Mouse (Mus musculus) midbrain, embryonic 13.5 days (tissue): ENCODE results near the gene Gm572. TPM values are rescaled to one million over a fixed set of nuclear protein-coding genes. Genes with fewer than 3 reads are reported as not detected.

Source experiments
- ATAC-seq: fragments of 200-750 bp; cut with Nextera tagmentation; 2 replicates; pipeline ENCODE4 v1.8.0; 2017; ENCODE audit warnings: mild to moderate bottlenecking, moderate TSS enrichment, moderate library complexity
- H3K27ac ChIP-seq: fragments of 300-500 bp; sonication (generic); 2 replicates; pipeline ENCODE4 v1.5.1; 2015; ENCODE audit warnings: inconsistent platforms, mild to moderate bottlenecking, moderate library complexity
- H3K27me3 ChIP-seq: fragments of 300-500 bp; sonication (generic); 2 replicates; pipeline ENCODE4 v1.6.1; 2015; ENCODE audit warnings: mild to moderate bottlenecking, inconsistent platforms
- H3K36me3 ChIP-seq: fragments of 300-500 bp; sonication (generic); 2 replicates; pipeline ENCODE4 v1.6.1; 2015; ENCODE audit warnings: mild to moderate bottlenecking, inconsistent platforms
- H3K4me1 ChIP-seq: fragments of 300-500 bp; sonication (generic); replicated peaks from 2 replicates; pipeline ENCODE4 v1.6.1; 2015; ENCODE audit warnings: inconsistent platforms
- H3K4me2 ChIP-seq: fragments of 300-500 bp; sonication (generic); replicated peaks from 2 replicates; pipeline ENCODE4 v1.6.1; 2015; ENCODE audit warnings: moderate library complexity, mild to moderate bottlenecking, inconsistent platforms
- H3K4me3 ChIP-seq: fragments of 300-500 bp; sonication (generic); replicated peaks from 2 replicates; pipeline ENCODE4 v1.5.1; 2015; ENCODE audit warnings: mild to moderate bottlenecking, inconsistent platforms
- H3K9ac ChIP-seq: fragments of 300-500 bp; sonication (generic); replicated peaks from 2 replicates; pipeline ENCODE4 v1.6.1; 2015; ENCODE audit warnings: mild to moderate bottlenecking, inconsistent platforms
- H3K9me3 ChIP-seq: fragments of 300-500 bp; sonication (generic); 2 replicates; pipeline ENCODE4 v1.6.1; 2016; ENCODE audit warnings: mild to moderate bottlenecking, inconsistent platforms
- WGBS: fragments of 180-500 bp; shearing (Covaris S2); methylation state at CpG from one replicate; pipeline ENCODE4 v1.1.7; 2015; 5-methylcytosine and 5-hydroxymethylcytosine counted together
- polyA plus RNA-seq: library from polyadenylated mRNA; unstranded; fragments of >200 nt; fragmentation: Nextera tagmentation; extraction: Ambion mirVana; gene quantifications from 2 replicates; pipeline ENCODE4 v1.2.1, GENCODE M21; 2015

Gm572 gene
- polyA plus RNA-seq, 1 experiment from 2014 or later: not detected

DNA sequence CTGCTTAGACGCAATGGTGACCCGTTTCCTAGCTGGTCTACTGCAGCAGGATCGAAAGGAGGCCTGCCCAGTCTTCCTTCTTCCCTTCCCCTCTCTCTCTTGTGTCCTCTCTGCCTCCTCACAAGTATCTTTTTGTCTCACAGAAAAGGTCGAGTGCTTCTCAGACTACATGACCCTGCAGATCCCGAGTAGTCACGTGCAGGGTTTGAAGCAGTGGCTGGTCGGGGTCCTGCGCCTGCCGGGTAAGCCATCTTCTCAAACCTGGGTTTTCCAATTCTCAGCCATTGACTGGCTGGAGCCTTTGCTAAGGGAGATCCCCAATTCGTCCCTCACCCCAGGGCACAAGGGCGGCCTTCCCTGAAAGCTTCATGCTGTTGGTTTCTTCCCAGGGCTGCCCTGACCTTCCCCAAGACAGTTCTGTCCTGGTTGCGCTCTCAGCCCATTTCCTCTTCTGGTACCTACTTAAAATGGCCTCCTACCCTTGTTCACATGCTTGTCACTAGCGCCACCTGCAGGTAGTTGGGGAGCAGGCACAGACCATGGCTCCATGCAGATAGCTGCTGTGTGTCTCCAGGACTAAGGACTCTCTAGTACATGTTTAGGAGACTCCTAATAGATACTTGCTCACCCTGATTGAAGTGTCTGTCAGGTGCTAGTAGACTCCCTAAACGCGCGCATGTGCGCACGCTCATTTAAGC, 11.7 kb downstream of the Gm572 start:
- no peak overlapping the region for H3K4me3 ChIP-seq
- no peaks in the 10 kb centered on the region for H3K36me3 ChIP-seq
- no peak overlapping the region for H3K27ac ChIP-seq
- H3K27me3 ChIP-seq: 0 out of 2 replicates have a peak, but pooled peaks cover 3% of the 10 kb centered on the region
- no peaks in the 10 kb centered on the region for H3K9me3 ChIP-seq
- no peak for ATAC-seq
- WGBS: 89% methylated on average over 18 of the region's 18 CpGs
- H3K9ac ChIP-seq: no peak overlapping the region
- no peak overlapping the region for H3K4me2 ChIP-seq
- no peaks in the 10 kb centered on the region for H3K4me1 ChIP-seq

DNA sequence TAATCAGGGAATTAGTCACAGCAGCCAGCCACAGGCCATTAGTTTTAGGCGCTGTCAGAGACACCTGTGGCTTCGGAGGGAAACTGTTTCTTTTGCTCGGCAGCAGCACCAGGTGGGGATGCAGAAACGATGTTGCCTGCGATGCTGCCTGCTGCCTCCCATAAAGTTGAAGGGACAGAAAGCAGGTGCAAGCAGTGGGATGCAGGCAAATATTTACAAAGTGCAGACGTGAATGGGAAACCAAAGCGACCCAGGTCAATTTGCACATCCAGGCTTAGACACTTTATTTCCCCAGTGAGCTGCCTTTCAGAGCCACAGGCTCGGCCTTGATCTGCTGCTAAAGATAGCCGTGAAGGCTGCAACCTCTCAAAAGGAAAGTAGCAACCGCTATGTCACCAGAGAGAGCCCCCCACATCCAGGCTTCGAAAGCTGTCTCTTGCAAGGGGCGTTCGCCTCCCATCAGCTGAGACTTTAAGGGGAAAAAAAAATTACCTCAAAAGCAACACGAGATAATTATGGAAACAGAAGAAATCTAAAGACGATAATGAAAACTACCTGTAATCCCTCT, 13.7 kb downstream of the Gm572 start:
- no peaks in the 10 kb centered on the region for H3K36me3 ChIP-seq
- ATAC-seq: no peak
- WGBS: 41% methylated on average over 15 of the region's 15 CpGs
- H3K4me1 ChIP-seq: no peaks in the 10 kb centered on the region; the same call in 1 of the 2 replicates
- no peak overlapping the region for H3K4me2 ChIP-seq
- no peak overlapping the region for H3K27ac ChIP-seq
- H3K4me3 ChIP-seq: no peak overlapping the region
- no peaks in the 10 kb centered on the region for H3K9me3 ChIP-seq
- H3K27me3 ChIP-seq: peaks cover 6% of the 10 kb centered on the region; the same call in 1 of the 2 replicates
- H3K9ac ChIP-seq: no peak overlapping the region

DNA sequence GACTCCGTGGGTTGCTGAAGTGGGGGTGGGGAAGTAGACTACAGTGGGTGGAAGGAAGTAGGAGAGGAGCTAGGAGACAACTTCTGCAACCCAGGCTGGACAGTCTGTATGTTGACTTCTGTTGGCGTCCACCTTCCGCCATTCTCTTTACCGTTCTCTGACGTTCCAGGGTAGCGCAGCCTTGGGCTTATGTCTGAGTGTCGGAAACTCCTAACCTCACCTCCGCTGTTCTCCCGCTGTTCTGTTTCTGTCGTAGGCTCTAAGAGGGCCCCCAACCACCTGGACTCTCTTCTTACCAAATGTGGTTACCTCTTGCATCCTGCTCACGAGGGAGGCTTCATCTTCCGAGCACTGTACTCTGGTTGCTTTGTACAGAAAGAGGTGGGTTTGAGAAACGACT, 14.7 kb downstream of the Gm572 start:
- Histone ChIP-seq H3K36me3 (no peaks in the 10 kb centered on the region), H3K4me1 (peaks cover 6% of the 10 kb centered on the region; the same call in 1 of the 2 replicates), H3K9me3 (no peaks in the 10 kb centered on the region), H3K4me3 (no peak overlapping the region), H3K4me2 (no peak overlapping the region), H3K27ac (no peak overlapping the region), H3K9ac (no peak overlapping the region), H3K27me3 (peaks cover 9% of the 10 kb centered on the region; the same call in 1 of the 2 replicates)
- no peak for ATAC-seq
- WGBS: 92% methylated on average over 13 of the region's 13 CpGs

DNA sequence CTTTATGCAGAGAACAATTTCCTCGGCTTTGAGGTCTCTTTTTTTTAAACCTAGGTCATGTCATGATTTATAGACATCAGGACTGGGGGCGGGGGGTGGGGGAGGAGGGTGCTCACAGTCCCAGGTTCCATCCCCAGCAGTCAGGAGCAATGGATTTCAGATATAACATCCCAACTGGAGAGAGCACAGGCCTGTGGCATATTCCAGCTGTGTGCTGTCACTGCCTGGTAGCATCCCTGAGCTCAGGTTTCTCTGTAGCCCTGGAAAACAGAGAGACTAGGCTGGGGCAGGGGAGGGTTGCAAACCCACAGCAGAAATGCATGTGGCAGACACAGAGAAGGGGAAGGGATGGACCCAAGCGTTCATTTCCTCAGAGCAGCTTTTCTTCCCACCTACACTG, 17.1 kb downstream of the Gm572 start:
- Histone ChIP-seq H3K4me2 (no peak overlapping the region), H3K36me3 (no peaks in the 10 kb centered on the region), H3K9me3 (no peaks in the 10 kb centered on the region), H3K27me3 (peaks cover 9% of the 10 kb centered on the region; the same call in 1 of the 2 replicates), H3K4me1 (peaks cover 10% of the 10 kb centered on the region; the same call in 1 of the 2 replicates), H3K27ac (no peak overlapping the region), H3K4me3 (no peak overlapping the region), H3K9ac (no peak overlapping the region)
- WGBS: 78% methylated on average over 3 of the region's 3 CpGs
- no peak for ATAC-seq

DNA sequence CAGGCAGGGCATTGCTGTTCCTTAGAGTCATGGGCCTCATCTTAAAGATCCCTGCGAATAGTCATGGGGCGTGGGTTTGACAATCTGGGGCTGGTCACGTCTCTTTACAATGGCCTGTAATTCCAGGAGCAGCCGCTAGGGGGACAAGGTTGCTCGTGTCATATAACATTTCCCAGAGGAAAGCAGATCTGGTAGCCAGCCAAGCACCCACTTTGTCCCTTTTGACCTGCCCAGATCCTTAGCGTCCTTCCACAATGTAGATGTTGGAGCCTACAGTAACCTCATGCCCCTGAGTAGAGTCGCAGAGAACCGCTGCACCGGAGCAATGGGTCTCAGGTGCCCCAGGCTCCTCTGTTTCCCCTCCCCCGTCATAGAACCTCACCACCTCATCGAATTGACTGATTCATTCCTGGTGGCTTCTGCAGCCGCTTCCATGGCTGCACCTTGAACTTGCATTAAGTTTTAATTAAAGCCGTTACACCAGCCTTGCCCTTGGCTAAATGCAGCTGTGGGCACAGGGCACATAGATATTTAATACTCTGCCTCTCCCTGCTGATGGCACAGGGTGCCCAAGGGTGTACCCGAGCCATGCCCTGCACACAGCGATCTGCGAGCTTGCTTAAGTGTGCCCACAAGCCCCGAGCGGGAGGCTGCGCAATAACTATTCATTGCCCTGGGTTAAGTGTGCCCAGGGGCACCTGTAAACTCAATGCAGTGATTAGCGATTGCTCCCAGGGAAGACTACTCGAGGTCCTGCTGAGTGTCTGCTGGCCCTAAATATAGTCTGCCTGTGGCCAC, 19.2 kb downstream of the Gm572 start:
- 0 out of 2 replicates have a peak, but pooled peaks have one; percentile 40 for ATAC-seq
- H3K9ac ChIP-seq: no peak overlapping the region
- peaks cover 9% of the 10 kb centered on the region; the same call in 1 of the 2 replicates for H3K27me3 ChIP-seq
- no peak overlapping the region for H3K4me3 ChIP-seq
- no peaks in the 10 kb centered on the region for H3K36me3 ChIP-seq
- peaks cover 10% of the 10 kb centered on the region; the same call in 1 of the 2 replicates for H3K4me1 ChIP-seq
- peak overlapping the region; percentile 29; the same call in 1 of the 2 replicates for H3K4me2 ChIP-seq
- no peak overlapping the region for H3K27ac ChIP-seq
- WGBS: 39% methylated on average over 21 of the region's 21 CpGs
- no peaks in the 10 kb centered on the region for H3K9me3 ChIP-seq

DNA sequence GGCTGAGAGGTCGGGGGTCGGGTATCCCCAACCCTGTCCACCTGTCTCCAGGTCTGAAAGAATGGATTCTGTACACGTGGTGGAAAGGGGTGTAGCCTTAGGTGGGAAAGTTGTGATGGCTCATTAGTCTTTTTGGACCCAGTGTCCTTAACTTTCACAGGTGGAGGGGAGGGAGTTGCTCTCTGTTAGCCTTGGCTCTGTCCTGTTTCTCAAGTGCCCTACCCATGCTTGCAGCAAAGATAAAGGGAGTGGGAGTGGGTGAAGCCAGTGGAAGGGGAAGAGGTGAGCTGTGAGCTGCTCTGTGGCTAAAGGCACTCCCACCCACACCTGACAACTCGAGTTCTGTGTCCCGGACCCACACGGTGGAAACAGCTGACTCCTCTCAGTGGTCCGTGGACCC, 20.2 kb downstream of the Gm572 start:
- peaks cover 10% of the 10 kb centered on the region; the same call in 1 of the 2 replicates for H3K4me1 ChIP-seq
- H3K27me3 ChIP-seq: peaks cover 7% of the 10 kb centered on the region; the same call in 1 of the 2 replicates
- no peak overlapping the region for H3K4me3 ChIP-seq
- H3K9ac ChIP-seq: no peak overlapping the region
- H3K36me3 ChIP-seq: no peaks in the 10 kb centered on the region
- 78% methylated on average over 7 of the region's 7 CpGs for WGBS
- no peak for ATAC-seq
- H3K27ac ChIP-seq: no peak overlapping the region
- H3K4me2 ChIP-seq: no peak overlapping the region
- no peaks in the 10 kb centered on the region for H3K9me3 ChIP-seq

DNA sequence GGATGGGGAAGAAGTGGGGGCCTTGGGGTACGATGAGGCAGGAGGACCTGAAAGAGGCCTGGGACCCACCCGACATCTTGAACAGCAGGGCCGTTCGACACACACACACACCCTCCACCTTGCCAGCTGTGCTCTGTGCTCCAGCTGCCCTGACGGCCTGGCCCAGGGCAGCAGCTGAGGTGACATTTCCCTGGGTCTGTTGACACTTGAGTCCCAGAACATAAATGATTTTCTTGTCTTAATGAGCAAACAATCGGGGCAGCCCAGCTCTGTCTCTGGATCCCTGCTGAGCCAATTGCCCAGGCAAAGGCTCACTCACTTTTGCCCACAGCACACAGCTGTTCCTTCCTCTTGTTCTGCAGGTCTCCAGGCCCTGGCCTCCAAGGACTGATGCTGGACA, 20.9 kb downstream of the Gm572 start:
- Histone ChIP-seq H3K4me1 (peaks cover 10% of the 10 kb centered on the region; the same call in 1 of the 2 replicates), H3K4me2 (no peak overlapping the region), H3K27me3 (peaks cover 7% of the 10 kb centered on the region; the same call in 1 of the 2 replicates), H3K9me3 (no peaks in the 10 kb centered on the region), H3K27ac (no peak overlapping the region), H3K4me3 (no peak overlapping the region), H3K9ac (no peak overlapping the region), H3K36me3 (no peaks in the 10 kb centered on the region)
- no peak for ATAC-seq
- WGBS: 63% methylated on average over 6 of the region's 6 CpGs

DNA sequence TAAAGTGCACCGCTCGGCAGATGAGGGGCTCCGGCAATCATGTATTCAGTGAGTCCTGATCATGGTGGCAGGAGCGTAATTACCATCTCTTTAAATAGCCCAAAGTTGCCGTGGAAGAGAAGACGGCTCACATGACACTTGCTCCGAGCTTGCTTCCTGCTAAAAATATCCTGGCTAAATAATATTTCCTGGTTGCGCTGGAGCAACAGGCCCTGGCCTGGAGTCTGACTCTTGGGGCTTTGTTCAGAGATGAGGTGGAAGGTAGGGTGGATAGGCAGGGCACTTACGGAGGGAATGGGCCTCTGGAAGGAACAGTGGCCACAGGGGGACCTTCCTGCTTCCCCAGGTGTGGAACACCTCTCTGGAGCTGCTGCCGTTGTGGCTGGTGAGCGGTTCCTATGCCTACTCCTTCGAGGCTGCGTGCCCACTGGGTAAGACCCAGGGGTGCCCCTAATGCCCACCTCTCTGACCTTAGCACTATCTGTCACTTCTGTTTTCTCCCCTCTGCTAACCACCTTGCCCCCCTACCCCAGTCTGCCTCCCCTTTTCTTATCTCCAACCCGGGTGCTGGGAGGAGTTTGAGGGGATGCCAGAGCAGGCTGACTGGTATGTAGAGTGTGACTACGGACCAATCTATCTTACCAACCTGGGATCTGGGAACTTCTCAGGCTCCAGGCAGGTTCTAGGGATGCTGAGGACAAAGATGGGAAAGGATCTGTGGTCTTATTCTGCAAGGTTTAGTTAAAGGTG, 24.1 kb downstream of the Gm572 start:
- no peaks in the 10 kb centered on the region for H3K9me3 ChIP-seq
- H3K9ac ChIP-seq: no peak overlapping the region
- peaks cover 10% of the 10 kb centered on the region; the same call in 1 of the 2 replicates for H3K4me1 ChIP-seq
- WGBS: 90% methylated on average over 15 of the region's 15 CpGs
- H3K4me3 ChIP-seq: no peak overlapping the region
- ATAC-seq: no peak
- no peak overlapping the region for H3K4me2 ChIP-seq
- no peak overlapping the region for H3K27ac ChIP-seq
- no peaks in the 10 kb centered on the region for H3K36me3 ChIP-seq
- H3K27me3 ChIP-seq: 0 out of 2 replicates have a peak, but pooled peaks cover 4% of the 10 kb centered on the region

DNA sequence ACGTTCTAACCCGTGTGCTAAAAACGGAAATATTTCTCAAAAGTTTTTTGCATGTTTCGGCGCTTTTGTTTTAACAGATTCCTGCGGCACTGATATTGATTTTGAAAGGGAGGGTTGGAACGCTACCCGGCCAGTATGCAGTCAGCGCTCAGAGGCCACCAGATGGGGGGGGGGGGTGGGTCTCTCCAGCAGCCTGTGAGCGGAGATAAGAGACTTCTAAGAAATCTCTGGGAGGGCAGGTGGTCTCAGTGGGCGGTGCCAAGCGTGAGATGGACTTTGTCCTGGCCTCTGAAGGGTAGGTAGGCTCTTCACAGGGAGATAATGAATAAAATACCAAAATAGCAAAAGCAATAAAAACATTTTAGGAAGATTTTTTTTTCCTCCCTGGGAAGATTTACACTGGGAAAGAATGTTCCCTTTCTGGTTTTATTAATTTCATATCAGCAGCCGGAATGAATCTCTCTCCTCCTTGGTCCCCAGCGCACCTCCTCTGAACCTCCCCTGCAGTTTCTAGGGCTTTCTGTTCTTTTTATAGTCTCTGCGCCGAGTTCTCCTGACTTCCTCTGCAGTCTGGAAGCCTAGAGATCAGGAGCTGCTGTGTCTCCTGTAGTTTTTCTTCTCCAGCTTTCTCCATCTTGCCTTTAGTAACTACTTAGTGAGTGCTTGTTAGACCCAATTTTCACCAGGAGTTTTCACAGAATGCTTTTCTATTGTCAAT, 28.3 kb downstream of the Gm572 start:
- H3K27me3 ChIP-seq: no peaks in the 10 kb centered on the region
- H3K27ac ChIP-seq: no peak overlapping the region; the same call in 1 of the 2 replicates
- H3K36me3 ChIP-seq: no peaks in the 10 kb centered on the region
- H3K9ac ChIP-seq: no peak overlapping the region
- no peak overlapping the region for H3K4me3 ChIP-seq
- no peak for ATAC-seq
- peaks cover 8% of the 10 kb centered on the region; the same call in 1 of the 2 replicates for H3K4me1 ChIP-seq
- 60% methylated on average over 16 of the region's 16 CpGs for WGBS
- no peak overlapping the region for H3K4me2 ChIP-seq
- H3K9me3 ChIP-seq: no peaks in the 10 kb centered on the region

DNA sequence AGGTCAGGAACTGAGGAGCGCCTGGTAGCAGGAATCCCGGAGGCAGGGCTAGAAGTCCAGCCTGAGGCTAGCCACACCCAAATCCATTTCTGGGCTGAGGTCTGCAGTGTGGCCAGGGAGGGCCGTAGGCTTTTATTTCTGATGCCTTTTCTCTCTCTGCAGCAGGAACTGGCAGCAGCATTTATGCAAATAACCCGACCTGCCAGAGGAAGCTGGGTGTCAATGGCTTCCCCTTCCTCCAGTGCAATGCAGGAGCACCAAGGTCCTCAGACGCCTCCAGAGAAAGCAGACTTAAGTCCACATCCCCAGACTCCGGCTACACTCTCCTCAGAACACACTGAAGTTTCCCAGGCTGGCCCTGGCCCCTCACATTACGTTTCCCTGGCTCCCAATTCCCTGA, 31.9 kb downstream of the Gm572 start:
- 50% methylated on average over 7 of the region's 7 CpGs for WGBS

More for the DNA sequence above, 31.9 kb downstream of the Gm572 start:
- no peak overlapping the region for H3K27ac ChIP-seq
- no peak overlapping the region for H3K4me3 ChIP-seq
- no peaks in the 10 kb centered on the region for H3K27me3 ChIP-seq
- H3K9ac ChIP-seq: no peak overlapping the region
- no peaks in the 10 kb centered on the region for H3K36me3 ChIP-seq
- no peaks in the 10 kb centered on the region for H3K9me3 ChIP-seq
- H3K4me2 ChIP-seq: no peak overlapping the region
- H3K4me1 ChIP-seq: peaks cover 12% of the 10 kb centered on the region; the same call in 1 of the 2 replicates
- no peak for ATAC-seq
